Mouse (Mus musculus): ENCODE measurements around the gene Rcvrn. TPM values are rescaled to one million over a fixed set of nuclear protein-coding genes. Genes with fewer than 3 reads are reported as not detected.
A peak's percentile ranks its signal among the peaks of the same experiment; 100 is the strongest.

The Rcvrn gene
- polyA plus RNA-seq, 1 experiment from 2014 or later: not detected

DNA sequence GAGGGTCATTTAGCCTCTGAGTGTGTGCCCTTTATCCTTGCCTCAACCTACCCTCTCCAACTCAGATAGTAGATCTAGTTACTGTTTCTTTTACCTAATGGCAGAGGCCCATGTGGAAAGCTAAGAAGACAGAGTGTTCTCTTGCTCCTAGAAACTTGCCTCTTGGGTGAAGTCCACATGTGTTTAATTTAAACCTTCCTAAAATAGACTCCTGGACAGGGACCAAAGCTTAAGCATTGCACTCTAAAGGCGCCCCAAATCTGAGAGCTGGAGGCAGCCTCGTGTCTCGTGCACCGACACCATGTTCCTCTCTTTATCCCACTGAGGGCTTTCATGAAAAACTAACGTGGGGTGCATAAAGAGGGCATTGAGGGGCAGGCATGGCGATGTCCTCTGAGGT is 32.0 kb downstream of the Rcvrn start:
- H3K27ac ChIP-seq: peak overlapping the region; percentile 60

DNA sequence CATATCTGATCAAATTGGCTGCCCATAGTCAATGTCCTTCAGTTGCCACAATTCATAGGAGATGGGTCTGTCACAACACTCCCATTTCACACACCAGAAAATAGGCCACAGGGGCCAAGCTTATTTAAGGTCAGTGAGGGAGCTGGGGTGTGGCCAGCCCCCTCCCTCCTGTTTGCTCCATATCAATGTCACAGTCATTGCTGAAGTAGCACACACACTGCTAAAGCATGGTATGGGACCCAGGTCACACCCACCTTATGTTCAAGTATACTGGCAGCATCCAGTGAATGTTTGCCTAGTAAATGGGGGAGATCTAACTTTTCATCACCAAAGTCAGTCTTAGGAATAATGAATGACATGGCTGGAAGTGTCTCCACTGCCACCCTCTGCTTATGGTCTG is 33.6 kb downstream of the Rcvrn start:
- Histone ChIP-seq H3K4me2 (no peak overlapping the region), H3K27me3 (no peaks in the 10 kb centered on the region), H3K36me3 (no peaks in the 10 kb centered on the region), H3K4me3 (no peak overlapping the region), H3K4me1 (replicated peaks) (peaks cover 9% of the 10 kb centered on the region), H3K9ac (no peak overlapping the region), H3K9me3 (replicated peaks) (no peaks in the 10 kb centered on the region), H3K27ac (no peak overlapping the region)
- ATAC-seq (replicated peaks; ENCODE audit: insufficient number of reproducible peaks, insufficient read depth, low FRiP score, low read depth): no peak

More for the DNA sequence above, 32.0 kb downstream of the Rcvrn start:
- ATAC-seq (replicated peaks; ENCODE audit: insufficient number of reproducible peaks, insufficient read depth, low FRiP score, low read depth): no peak
- H3K27me3 ChIP-seq: no peaks in the 10 kb centered on the region
- H3K9me3 ChIP-seq (replicated peaks): no peaks in the 10 kb centered on the region
- H3K4me3 ChIP-seq: no peak overlapping the region
- WGBS: 42% methylated on average over 6 of the region's 6 CpGs
- H3K36me3 ChIP-seq: no peaks in the 10 kb centered on the region
- peaks cover 9% of the 10 kb centered on the region for H3K4me1 ChIP-seq (replicated peaks)
- no peak overlapping the region for H3K4me2 ChIP-seq
- no peak overlapping the region for H3K9ac ChIP-seq

DNA sequence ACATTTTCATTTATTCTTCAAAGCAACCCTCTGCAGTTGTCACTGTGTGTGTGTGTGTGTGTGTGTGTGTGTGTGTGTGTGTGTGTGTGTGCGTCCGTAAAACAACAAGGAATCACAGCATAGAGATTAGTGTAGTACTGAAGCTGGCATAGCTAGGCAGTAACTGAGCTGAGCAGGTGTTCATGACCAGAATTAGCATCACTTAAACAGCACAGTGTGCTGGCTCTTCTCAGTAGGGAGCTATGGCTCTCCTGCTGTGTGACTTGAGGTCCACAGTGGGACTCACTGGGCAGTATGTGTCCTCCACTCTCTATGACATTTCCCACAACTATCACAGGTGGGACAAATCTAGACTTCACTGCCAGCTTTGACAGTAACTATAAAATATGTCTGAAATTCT is 35.9 kb downstream of the Rcvrn start:
- 82% methylated on average over 2 of the region's 2 CpGs for WGBS
- H3K9me3 ChIP-seq (replicated peaks): no peaks in the 10 kb centered on the region
- no peaks in the 10 kb centered on the region for H3K27me3 ChIP-seq
- H3K4me1 ChIP-seq (replicated peaks): peaks cover 9% of the 10 kb centered on the region
- H3K4me3 ChIP-seq: no peak overlapping the region
- ATAC-seq (replicated peaks; ENCODE audit: insufficient number of reproducible peaks, insufficient read depth, low FRiP score, low read depth): no peak
- no peak overlapping the region for H3K9ac ChIP-seq
- H3K4me2 ChIP-seq: no peak overlapping the region
- no peaks in the 10 kb centered on the region for H3K36me3 ChIP-seq
- no peak overlapping the region for H3K27ac ChIP-seq

DNA sequence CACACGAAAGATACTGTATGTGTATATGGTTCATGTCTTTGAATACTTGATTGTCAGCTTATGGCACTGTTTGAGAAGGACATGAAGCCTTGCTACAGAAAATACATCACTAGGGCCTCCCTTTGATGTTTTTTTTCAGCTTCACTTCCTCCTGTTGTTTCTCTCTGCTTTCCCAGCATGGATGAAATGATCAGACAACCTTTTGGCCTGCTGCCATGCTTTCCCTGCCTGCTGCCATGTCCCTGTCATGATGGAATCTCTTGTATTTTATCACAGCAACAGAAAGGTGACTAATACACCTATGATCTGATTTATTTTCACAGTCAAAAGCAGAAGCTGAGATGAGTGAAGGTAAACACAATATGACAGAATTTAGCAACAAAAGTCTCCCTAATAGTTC is 38.6 kb downstream of the Rcvrn start:
- Histone ChIP-seq H3K27me3 (no peaks in the 10 kb centered on the region), H3K4me1 (replicated peaks) (no peaks in the 10 kb centered on the region), H3K36me3 (no peaks in the 10 kb centered on the region), H3K27ac (no peak overlapping the region), H3K4me3 (no peak overlapping the region), H3K4me2 (no peak overlapping the region), H3K9ac (no peak overlapping the region), H3K9me3 (replicated peaks) (no peaks in the 10 kb centered on the region)
- WGBS: 69% methylated on average over 1 of the region's 1 CpGs
- ATAC-seq (replicated peaks; ENCODE audit: insufficient number of reproducible peaks, insufficient read depth, low FRiP score, low read depth): no peak

DNA sequence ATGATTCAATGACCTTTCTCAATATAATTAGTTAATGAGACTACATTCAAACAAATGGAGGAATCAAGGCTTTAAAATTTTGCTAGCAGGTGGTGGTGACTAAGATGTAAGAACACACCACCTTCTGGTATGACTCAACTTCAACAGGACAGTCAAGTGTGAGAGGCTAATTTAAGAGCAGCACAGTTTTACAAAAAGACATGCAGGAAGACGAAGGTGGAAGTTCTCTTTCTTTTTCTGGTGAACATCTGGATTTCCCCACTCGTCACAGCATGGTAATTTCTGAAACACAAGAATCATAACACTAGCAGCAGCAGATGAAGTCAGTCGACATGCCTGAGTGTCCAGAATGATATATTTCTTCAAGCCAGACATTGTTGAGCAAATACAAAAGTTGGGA is 39.5 kb downstream of the Rcvrn start:
- H3K27me3 ChIP-seq: no peaks in the 10 kb centered on the region
- 61% methylated on average over 3 of the region's 3 CpGs for WGBS
- H3K4me3 ChIP-seq: no peak overlapping the region
- H3K4me2 ChIP-seq: no peak overlapping the region
- no peaks in the 10 kb centered on the region for H3K4me1 ChIP-seq (replicated peaks)
- no peaks in the 10 kb centered on the region for H3K36me3 ChIP-seq
- H3K9me3 ChIP-seq (replicated peaks): no peaks in the 10 kb centered on the region
- no peak overlapping the region for H3K27ac ChIP-seq
- ATAC-seq (replicated peaks; ENCODE audit: insufficient number of reproducible peaks, insufficient read depth, low FRiP score, low read depth): no peak
- H3K9ac ChIP-seq: no peak overlapping the region

DNA sequence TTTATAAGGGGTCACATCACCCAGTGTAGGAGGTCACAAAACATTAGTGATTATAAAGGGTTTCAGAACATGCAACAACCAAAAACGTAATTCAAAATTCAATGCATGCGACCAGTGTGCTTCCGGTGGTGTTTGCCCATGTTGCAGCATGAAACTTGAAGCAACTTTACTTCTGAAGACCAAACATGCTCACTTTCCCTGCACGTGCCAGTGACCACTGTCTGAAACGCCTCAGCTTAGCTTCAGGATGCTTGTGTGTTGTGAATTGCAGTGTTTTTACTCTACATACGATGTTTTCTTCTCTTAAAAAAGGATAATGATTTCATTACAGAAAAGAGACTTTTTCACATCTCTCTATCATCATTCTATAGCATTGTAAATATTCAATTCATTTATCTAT is 43.2 kb downstream of the Rcvrn start:
- H3K4me3 ChIP-seq: no peak overlapping the region
- no peaks in the 10 kb centered on the region for H3K27me3 ChIP-seq
- H3K9ac ChIP-seq: no peak overlapping the region
- H3K36me3 ChIP-seq: no peaks in the 10 kb centered on the region
- WGBS: 76% methylated on average over 6 of the region's 6 CpGs
- no peaks in the 10 kb centered on the region for H3K4me1 ChIP-seq (replicated peaks)
- no peak overlapping the region for H3K27ac ChIP-seq
- H3K4me2 ChIP-seq: no peak overlapping the region
- no peaks in the 10 kb centered on the region for H3K9me3 ChIP-seq (replicated peaks)
- no peak for ATAC-seq (replicated peaks; ENCODE audit: insufficient number of reproducible peaks, insufficient read depth, low FRiP score, low read depth)

DNA sequence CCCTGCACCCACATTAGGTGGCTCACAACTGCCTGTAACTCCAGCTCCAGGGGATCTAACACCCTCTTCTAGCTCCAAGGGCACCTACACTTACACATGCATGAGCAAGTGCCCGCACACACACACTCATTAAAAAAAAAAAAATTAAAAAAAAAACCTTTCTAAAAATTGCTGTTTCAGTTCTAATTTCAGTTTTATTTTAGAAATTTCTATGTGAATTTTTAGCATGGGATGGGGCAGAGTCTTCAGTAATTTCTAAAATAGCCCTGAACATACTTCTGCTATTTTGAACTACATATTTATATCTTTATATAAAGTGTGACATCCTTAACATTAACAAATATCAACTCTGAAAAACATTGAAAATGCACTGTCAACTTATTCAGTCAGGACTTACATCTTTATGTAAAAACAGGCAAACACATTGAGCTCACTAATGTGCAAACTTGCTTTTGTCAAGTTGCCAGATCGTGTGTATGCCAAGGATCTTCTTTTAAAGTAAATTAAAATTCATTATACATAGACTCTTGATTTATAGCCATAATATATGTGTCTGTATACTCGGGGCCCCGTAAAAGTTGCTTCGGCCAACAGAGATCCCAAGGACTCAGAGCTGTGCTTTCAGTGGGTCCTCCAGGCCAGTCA is 43.8 kb downstream of the Rcvrn start:
- Histone ChIP-seq H3K36me3 (no peaks in the 10 kb centered on the region), H3K4me3 (no peak overlapping the region), H3K27ac (no peak overlapping the region), H3K27me3 (no peaks in the 10 kb centered on the region), H3K9ac (no peak overlapping the region), H3K4me2 (no peak overlapping the region), H3K9me3 (replicated peaks) (no peaks in the 10 kb centered on the region), H3K4me1 (replicated peaks) (no peaks in the 10 kb centered on the region)
- ATAC-seq (replicated peaks; ENCODE audit: insufficient number of reproducible peaks, insufficient read depth, low FRiP score, low read depth): no peak
- WGBS: 86% methylated on average over 5 of the region's 5 CpGs

DNA sequence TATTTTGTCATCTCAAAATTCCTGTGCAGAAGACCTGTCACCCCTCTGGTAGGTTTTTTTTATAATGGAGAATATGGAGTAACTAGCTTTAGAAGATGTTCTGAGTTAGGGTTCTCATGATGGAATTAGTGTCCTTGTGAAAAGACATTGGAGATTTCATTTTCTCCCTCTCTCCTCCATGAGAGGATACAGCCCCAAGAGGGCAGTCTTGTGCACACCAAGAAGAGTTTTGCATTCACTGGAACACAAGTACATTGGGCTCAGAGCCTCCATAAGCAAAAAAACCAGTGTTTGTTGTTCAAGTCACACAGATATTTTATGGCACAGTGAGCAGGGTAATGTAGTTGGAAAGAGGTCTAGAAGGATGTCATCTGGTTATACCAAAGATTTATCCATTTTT is 46.4 kb downstream of the Rcvrn start:
- Histone ChIP-seq H3K27ac (no peak overlapping the region), H3K4me2 (no peak overlapping the region), H3K36me3 (no peaks in the 10 kb centered on the region), H3K9ac (no peak overlapping the region), H3K27me3 (no peaks in the 10 kb centered on the region), H3K9me3 (replicated peaks) (no peaks in the 10 kb centered on the region), H3K4me3 (no peak overlapping the region), H3K4me1 (replicated peaks) (no peaks in the 10 kb centered on the region)
- no peak for ATAC-seq (replicated peaks; ENCODE audit: insufficient number of reproducible peaks, insufficient read depth, low FRiP score, low read depth)

Other genes starting within 250 kb of the Rcvrn start
- gene Gas7, start 239.9 kb upstream of the Rcvrn start, polyA plus RNA-seq (2015; fragmentation: Nextera tagmentation; extraction: Ambion mirVana): 8.2 and 9.4 TPM in 2 replicates
- not detected in 2 replicates for gene Glp2r, start 75.8 kb downstream of the Rcvrn start, polyA plus RNA-seq (2015; fragmentation: Nextera tagmentation; extraction: Ambion mirVana)
- gene Gsg1l2, start 79.3 kb downstream of the Rcvrn start, polyA plus RNA-seq (2015; fragmentation: Nextera tagmentation; extraction: Ambion mirVana): not detected in 2 replicates
- 13.7 and 19.2 TPM in 2 replicates for gene Dhrs7c, start 102.9 kb downstream of the Rcvrn start, polyA plus RNA-seq (2015; fragmentation: Nextera tagmentation; extraction: Ambion mirVana)
- gene Usp43, start 226.8 kb downstream of the Rcvrn start, polyA plus RNA-seq (2015; fragmentation: Nextera tagmentation; extraction: Ambion mirVana): 0.86 and 0.95 TPM in 2 replicates